Mouse (Mus musculus) cerebellum, adult 9-11 months (tissue): ENCODE measurements around the gene Spsb3.

Experiments
- DNase-seq: peaks from one replicate; pipeline ENCODE4 v3.0.0; 2022

Gene Spsb3

DNA sequence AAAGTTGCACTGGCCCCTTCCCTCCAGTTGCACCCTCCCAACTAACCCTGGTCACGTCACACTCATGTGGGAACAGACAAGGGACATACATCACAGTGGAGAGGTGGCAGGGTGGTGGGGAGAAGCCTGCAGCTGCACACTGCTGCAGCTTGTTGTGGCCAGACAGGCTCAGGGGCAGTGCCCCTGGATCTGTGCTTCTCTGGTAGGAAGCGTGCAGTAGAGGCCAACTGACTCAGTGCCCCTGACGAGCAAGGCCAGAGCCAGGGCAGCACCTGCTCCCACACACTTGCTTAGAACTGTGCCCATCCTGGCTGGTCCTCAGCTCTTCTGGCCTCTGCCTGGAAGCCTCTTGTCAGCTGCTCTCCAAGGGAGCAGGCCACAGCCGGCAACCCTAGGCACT, 11.2 kb downstream of the Spsb3 start:
- DNase-seq: no peak

DNA sequence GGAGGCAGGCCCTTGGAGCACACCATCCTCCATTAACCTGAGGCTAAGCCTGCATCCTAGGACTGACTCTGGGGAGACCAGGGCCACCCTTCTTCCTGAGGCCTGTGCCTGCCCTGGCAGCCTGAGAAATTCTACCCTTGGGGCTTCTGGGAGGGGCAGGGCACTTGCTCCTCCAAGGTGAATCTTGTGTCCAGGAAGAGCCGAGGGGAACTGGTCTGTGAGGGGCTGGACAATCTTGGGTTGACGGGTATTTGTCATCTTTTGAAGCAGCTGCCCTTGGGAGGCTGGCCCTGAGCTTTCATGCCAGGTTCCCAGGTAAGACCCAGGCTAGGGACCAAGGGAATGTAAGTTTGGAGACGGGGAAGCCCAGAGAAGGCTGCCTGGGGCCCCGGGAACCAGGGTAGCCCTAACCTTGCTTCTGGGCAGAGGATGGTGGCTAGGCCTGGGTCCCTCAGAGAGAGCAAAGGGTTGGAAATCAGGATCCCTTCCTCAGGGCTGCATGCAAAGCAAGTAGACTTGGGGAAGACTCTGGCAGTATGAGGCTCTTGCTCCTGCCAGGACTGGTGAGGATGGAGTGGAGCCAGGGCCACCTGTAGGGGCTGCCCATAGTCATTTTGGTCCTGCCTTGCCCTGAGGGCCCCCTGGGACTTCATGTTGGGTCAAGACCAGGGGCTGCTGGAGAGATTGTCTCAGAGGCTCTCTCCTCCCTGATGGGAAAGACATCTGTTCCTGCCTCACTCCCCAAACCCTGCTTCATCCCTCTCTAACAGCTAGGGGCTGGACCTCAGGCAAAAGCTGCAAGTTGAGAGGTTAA, 11.8 kb downstream of the Spsb3 start:
- DNase-seq: peak; percentile 56

DNA sequence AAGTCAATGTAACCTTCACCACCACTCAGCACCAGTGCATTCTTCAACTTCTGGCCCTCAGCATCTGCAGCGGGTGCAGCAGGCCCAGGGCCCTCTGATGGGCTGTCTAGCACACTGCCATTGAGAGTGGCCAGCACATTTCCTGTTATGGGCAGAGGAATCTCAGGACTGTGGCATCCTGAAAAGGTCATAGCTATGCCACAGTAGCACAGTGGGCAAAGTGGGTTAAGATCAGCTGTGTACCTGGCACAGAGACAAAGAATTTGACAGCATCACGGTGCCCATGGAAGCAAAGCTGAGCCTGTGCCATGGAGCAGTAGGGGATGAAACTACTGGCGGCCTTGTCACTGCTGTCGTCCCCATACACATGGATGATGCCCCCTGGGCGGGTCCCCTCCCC, 12.7 kb downstream of the Spsb3 start:
- DNase-seq: no peak

DNA sequence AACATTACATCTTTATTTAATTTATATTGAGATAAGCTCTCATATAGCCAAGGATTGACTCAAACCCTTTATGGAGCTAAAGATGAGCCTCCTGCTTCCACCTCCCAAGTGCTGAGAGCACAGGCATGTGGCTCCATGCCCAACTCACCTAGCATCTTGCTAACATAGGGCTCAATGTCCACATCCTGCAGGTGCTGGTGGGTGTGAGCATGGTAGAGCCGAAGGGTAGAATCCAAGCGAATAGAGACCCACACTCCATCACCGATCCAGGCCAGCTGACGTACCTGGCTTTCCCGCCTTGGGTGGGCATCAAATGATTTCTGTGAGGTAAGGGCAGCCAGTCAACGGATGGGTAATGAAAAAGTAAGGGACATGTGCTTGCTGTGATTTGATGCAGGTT, 13.6 kb downstream of the Spsb3 start:
- DNase-seq: no peak

DNA sequence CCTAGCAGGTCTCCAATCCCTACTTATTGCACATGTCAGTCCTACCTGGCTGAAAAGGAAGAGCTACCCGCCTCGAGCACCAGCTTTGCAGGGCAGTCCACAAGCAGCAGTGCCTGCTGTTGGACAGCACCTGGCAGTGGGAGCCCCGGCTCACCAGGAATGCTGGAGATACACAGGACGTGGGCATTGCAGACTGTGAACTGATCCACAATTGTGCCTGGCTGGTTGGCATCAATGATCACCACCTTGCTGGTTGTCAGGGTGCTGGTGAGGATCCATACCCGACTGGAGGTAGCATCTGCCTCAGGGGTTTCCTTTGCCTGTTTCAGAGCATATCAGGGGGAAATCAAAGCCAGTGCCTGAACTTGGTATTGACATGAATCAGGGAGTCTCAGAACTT, 15.7 kb downstream of the Spsb3 start:
- no peak for DNase-seq

DNA sequence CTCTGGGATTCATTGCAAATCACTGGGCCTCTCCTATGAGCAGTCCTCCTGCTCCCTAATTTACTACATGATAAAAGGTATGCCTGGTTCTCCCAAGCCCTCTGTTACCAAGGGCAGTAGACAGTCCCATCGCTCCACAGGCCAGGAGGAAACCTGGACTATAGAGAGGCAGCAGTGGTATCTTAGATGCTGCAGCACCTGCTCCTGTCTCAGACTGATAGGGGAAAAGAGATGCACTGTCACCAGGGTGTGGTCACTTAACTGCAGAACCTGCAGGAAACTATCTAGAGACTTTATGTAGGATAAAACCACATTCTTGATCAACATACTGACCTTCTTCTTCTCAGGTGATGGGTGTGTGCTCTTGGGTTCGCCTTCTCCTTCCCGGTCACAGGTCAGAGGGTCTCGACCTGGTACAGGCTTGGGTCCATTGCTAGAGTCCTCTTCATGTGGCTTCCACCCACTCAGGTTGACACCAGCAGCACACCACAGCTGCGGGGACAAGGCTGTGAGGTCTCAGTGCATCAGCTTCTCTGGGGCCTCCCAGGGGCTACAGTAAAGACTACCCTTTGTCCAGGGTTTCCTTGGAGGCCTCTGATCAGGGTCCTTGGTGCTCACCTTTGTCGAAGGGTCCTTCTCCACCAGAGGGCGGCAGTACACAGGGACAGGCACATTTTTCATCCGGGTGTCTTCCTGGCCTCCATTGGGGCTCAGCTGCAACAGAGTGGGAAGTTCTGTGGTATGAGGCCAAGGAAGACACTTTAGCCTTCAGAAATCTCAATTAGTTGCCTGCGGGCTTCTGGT, 16.4 kb downstream of the Spsb3 start:
- peak; percentile 26 for DNase-seq

DNA sequence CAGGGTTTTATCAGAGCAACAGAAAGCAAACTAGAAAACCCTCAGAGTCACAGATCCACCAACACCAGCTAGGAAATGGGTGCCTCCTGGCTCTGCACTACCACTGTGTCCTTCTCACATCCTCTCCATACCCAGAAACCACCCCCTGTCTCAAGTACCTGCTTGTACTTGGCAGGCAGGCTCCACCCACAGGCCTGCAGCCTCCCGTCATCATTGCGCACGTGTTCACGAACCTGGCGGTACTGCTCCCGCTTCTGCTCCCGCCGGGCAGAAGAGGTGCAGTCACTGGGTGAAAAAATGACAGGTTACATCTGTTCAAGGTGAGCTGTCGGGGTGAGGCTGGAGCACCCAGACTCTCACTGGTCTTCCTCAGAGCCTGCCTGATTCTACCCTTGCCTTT, 17.3 kb downstream of the Spsb3 start:
- DNase-seq: no peak

DNA sequence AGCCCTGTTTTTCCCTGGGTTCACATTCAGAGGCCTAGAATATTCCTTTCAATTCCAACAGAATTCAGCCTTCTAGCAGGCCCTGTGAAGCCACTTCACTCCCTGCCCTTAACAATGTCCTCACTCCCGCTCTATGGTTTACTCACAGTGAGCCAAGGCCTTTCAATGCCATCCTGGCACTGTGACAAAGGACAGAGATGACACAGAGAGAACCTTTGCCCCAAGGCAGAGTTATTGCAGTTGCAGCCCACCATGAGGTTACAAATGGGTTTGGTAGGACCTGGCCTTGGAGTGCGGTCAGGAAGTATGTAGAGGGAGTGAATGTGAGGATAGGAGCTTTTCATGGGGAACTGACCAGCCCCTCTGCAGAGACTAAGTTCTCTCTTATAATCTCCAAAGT, 21.1 kb downstream of the Spsb3 start:
- no peak for DNase-seq

DNA sequence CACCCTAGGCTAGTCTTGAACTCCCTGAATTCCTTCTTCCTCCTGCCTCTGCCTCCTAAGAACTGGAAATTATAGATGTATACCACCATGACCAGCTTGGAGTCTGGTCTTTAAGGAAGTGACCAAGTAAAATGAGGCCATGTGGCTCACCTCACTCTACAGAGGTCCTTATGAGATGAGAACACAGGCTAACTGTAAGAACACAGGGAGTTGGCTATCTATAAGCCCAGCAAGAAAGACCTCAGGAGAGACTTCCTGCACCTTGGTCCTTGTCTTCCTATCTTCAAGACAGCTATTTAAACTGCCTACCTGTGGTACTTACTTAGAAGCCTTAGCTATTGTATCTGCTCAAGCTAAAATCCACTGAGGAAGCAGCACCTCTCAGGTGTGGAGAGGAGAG, 27.5 kb downstream of the Spsb3 start:
- DNase-seq: no peak

DNA sequence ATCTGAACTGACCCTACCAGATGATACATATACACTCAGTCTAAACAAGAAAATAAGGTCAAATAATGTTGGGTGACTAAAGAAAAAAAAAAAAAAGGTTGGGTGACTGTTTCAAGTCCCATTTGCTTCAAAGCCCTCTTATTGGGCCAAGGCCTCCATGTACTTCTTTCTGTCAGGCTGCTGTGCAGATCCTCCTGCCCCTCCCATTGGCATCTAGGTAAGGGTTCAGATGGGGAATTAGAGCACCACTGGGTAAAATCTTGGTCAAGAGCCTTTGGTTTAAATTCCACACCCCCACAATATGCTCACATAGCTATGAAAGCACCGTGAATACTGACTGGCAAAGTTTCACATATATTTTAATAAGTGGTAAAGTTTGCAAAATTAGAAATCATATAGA, 36.8 kb downstream of the Spsb3 start:
- no peak for DNase-seq

DNA sequence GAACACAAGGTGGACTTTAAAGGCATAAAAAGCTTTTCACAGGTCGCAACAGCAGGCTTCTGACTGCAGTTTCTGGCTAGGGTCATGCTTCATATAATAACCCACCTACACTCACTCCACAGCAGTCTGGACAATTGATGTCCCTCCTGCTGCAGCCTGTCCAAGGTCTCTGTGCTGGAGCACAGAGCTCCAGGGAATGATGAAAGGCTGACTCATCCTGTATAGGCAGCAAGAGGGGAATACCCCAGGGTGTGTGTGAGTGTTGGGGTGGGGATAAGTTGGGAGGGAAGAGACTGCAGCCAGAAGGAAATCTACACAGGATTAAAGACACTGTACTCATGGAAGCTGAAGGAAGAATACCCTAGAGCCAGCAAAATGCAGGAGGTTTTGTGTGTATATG, 43.1 kb downstream of the Spsb3 start:
- DNase-seq: no peak

DNA sequence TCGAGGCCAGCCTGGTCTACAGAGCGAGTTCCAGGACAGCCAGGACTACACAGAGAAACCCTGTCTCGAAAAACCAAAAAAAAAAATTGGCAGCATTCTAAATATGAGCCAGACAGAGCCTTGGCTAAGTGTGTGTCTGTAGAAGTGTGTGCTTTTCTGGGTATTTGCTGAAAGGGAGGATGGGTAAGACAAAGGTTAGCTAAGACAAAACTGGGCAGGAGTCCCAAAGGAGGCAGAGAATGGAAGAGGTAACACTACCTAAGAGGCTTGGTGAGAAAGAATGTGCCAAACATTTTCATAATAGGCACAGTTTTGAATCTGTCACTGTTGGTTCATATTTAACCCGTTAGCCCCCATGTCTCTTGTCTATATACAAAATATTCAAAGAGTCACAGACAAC, 46.0 kb downstream of the Spsb3 start:
- DNase-seq: no peak

DNA sequence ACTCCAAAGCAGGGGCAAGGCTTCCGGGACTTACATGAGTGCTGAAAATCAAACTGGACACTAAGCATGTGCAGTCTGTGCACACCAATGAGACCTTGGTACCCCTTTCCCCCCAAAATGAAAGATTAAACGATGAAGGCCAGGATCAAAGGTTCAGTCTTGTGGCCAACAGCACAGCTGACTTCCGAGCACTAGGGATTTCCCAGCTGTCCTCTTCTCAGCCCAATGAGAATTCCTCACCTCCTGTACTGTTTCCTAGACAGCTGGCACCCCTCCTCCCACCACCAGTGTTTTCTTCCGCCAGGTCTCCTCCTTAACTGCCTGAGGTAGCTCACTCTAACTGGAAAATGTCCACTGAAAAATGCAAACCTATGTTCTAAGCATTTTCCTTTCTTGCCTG, 46.7 kb downstream of the Spsb3 start:
- DNase-seq: no peak

DNA sequence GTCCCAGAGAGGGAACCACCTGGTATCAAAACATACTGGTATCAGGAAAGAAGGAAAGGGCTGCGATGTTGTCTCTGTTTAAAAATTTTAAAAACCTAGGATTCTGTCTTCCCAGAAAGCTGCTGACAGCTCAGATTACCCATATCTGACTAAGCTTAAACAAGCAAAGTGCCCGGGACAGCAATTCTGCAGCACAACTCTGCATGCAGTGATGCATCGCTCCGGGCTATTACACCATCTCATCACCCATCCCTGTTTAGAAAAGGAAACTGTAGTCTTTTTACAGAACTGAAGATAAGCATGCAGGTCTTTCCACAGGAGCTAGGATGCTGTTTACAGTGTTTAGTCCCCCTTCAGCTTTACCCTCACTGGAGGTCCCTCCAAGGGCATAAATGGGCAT, 48.5 kb downstream of the Spsb3 start:
- DNase-seq: no peak

DNA sequence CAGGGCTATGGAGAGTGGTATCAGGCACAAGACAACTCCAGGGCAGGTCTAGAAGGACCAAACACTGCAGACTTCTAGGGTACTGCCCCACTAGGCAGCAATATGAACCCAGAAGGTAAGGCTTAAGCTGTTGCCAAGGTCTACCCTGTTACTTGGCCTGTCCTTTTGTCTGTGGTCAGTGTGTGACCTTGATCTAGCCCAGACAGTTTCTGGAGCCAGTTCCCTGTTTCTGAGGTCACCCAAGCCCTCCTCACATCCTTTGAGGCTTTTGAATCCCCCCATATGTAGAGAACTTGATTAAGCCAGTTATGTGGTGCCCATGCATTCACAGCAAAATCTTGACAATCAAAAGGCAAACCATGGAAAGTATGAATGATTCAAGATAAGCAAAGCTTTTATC, 49.2 kb downstream of the Spsb3 start:
- no peak for DNase-seq

DNA sequence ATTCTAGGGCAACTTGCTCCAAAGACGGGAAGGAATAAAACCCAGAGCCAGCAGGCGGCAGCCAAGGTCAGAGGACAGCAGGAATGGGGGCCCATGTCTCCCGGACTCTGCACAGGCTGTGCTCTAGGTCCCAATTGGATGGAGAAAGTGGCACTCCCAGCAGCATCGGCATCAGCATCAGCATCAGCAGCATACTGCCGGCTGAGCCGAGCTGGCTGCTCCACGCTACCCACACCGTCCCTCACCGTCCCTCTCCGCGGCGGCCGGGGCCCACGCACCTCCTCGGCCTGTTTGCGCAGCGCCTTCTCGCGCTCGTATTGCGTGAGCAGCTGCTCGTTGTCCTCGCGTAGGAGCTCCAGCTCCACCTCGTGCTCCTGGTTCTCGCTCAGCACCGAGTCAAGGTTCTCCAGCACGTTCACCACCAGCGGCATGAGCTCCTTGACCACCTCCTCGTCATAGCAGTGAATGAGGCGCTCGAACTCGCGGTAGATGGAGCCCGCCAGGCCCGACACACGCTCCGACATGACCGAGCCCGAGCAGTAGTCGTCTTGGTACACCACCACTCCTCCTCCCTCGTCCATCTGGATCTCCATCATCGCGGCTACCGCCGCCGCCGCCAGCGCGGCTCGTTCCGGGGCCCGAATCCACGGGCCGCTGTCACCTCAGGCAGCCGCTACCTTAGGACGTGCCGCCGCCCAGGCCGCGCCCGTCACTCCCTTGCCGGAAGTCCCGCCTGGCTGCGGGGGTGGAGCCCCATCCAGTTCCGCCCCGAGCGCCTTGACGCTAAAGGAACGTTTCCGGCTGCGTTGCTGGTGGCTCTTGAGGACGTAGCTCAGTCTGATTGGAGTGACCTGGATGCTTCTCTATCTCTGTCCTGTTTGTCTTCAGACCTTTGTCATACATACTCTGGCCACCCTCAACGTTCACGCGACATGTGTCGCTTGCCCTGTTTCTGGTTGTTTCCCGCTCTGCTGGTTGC, 50.1 kb downstream of the Spsb3 start, which contains the start of gene Mapk8ip3:
Gene Mapk8ip3, minus strand, starts transcription at position 719 of the 979 bp plus-strand sequence.
- peak; percentile 96 for DNase-seq

DNA sequence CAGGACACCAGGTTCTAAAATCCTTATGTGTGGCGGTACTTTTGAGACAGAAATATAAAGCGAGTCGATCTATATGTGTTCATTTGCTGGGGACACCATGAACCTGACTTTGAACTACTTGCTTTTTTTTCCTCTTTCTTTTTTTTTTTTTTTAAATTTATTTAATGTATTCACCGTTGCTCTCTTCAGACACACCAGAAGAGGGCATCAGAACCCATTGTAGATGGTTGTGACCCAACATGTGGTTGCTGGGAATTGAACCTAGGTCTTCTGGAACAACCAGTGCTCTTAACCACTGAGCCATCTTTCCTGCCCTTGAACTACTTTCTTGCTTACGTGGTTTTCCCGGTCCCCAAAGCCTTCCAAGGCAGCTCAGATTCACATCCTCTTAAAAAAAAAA, 50.8 kb downstream of the Spsb3 start:
- DNase-seq: peak; percentile 13
